Mouse (Mus musculus) C2C12 (cell line): ENCODE results near the gene Gorasp1.

Experiments used
- CTCF ChIP-seq: IDR thresholded peaks from one replicate; pipeline ENCODE4 v1.5.1; 2011; ENCODE audit not compliant: control insufficient read depth, insufficient read depth, insufficient read length
- MAX ChIP-seq: IDR thresholded peaks from one replicate; pipeline ENCODE4 v1.6.1; 2011; ENCODE audit warnings: mild to moderate bottlenecking, control low read depth
- MYOD1 ChIP-seq: IDR thresholded peaks from one replicate; pipeline ENCODE4 v1.6.1; 2011; ENCODE audit warnings: low read depth; ENCODE audit not compliant: control insufficient read depth, insufficient read length
- USF1 ChIP-seq: IDR thresholded peaks from one replicate; pipeline ENCODE4 v1.6.1; 2011; ENCODE audit warnings: low read depth, mild to moderate bottlenecking, control low read depth, moderate library complexity

- TF ChIP-seq CTCF, result peak; percentile 2
- peak; percentile 92 for TF ChIP-seq MYOD1
- peak; percentile 34 for TF ChIP-seq MAX
- TF ChIP-seq USF1, result no peak
Observed at GRCm38 (mm10) chr9:119982956-119983551, 45.7 kb upstream of the Gorasp1 start.
